Mouse (Mus musculus): Measurements from ENCODE around the gene Slc38a6. TPM values are rescaled to one million over a fixed set of nuclear protein-coding genes. Genes with fewer than 3 reads are reported as not detected.

Gene Slc38a6
- total and polyA plus RNA-seq, 3 experiments: 3.1 to 6.1 TPM; not detected in 1

- no peak for DNase-seq (ENCODE audit: low read depth, low spot score)
- Histone ChIP-seq H3K79me2 (ENCODE audit: control insufficient read depth, insufficient read depth, low read length, poor library complexity) (no peaks in the 10 kb centered on the region), H3K9ac (ENCODE audit: control insufficient read depth, low read depth, low read length, poor library complexity, severe bottlenecking) (no peak overlapping the region), H3K36me3 (ENCODE audit: control insufficient read depth in 1 of 2, insufficient read depth in 2 of 2, low read length in 2 of 2) (peaks cover 0 to 8% of the 10 kb centered on the region in 2 experiments; a peak in 2 of 4 replicates), H3K9me3 (replicated peaks; ENCODE audit: insufficient read depth, low read length) (no peaks in the 10 kb centered on the region), H3K4me3 (ENCODE audit: control insufficient read depth in 1 of 2, insufficient read depth in 1 of 2, low read depth in 2 of 2, low read length in 2 of 2) (no peak overlapping the region), H3K27ac (ENCODE audit: control insufficient read depth, low read depth, low read length) (no peak overlapping the region), H3K27me3 (ENCODE audit: control insufficient read depth in 1 of 2, insufficient read depth in 2 of 2, low read length in 2 of 2) (no peaks in the 10 kb centered on the region), H3K4me1 (ENCODE audit: control insufficient read depth in 1 of 2, insufficient read depth in 2 of 2, low read length in 2 of 2) (peaks cover 12 to 16% of the 10 kb centered on the region in 2 experiments)
- no peak for TF ChIP-seq TCF12 (IDR thresholded peaks at IDR 0.05; ENCODE audit: low read depth, low read length)
- TF ChIP-seq MYB (IDR thresholded peaks at IDR 0.05; ENCODE audit: low read depth, low read length): no peak
- no peak for TF ChIP-seq CHD2 (IDR thresholded peaks at IDR 0.05; ENCODE audit: low read length)
- no peak for TF ChIP-seq UBTF (IDR thresholded peaks at IDR 0.05; ENCODE audit: borderline replicate concordance, insufficient read depth, low read depth, low read length)
- no peak for TF ChIP-seq ELF1 (IDR thresholded peaks at IDR 0.05; ENCODE audit: low read depth, low read length)
- no peak for TF ChIP-seq SIN3A (IDR thresholded peaks at IDR 0.05; ENCODE audit: low read length)
Observed at GRCm38 (mm10) chr12:73380686-73381360, 94.2 kb downstream of the Slc38a6 start.

GRCm38 (mm10) chr12:73381452-73381851 is 94.9 kb downstream of the Slc38a6 start:
- Histone ChIP-seq H3K4me1 (ENCODE audit: control insufficient read depth in 1 of 2, insufficient read depth in 2 of 2, low read length in 2 of 2) (peaks cover 14 to 16% of the 10 kb centered on the region in 2 experiments), H3K4me3 (ENCODE audit: control insufficient read depth in 1 of 2, insufficient read depth in 1 of 2, low read depth in 2 of 2, low read length in 2 of 2) (no peak overlapping the region), H3K27me3 (ENCODE audit: control insufficient read depth in 1 of 2, insufficient read depth in 2 of 2, low read length in 2 of 2) (no peaks in the 10 kb centered on the region), H3K36me3 (ENCODE audit: control insufficient read depth in 1 of 2, insufficient read depth in 2 of 2, low read length in 2 of 2) (peaks cover 0 to 8% of the 10 kb centered on the region in 2 experiments; a peak in 2 of 4 replicates), H3K27ac (ENCODE audit: control insufficient read depth, low read depth, low read length) (no peak overlapping the region), H3K79me2 (ENCODE audit: control insufficient read depth, insufficient read depth, low read length, poor library complexity) (no peaks in the 10 kb centered on the region), H3K9me3 (replicated peaks; ENCODE audit: insufficient read depth, low read length) (no peaks in the 10 kb centered on the region), H3K9ac (ENCODE audit: control insufficient read depth, low read depth, low read length, poor library complexity, severe bottlenecking) (no peak overlapping the region)
- no peak for DNase-seq (ENCODE audit: low read depth, low spot score)
- TF ChIP-seq SMC3 (IDR thresholded peaks at IDR 0.05; ENCODE audit: low read depth, low read length) (no peak), NELFE (IDR thresholded peaks at IDR 0.05; ENCODE audit: low read depth, low read length) (no peak), MAX (IDR thresholded peaks at IDR 0.05; ENCODE audit: low read length) (no peak), SIN3A (IDR thresholded peaks at IDR 0.05; ENCODE audit: low read length) (no peak), ZC3H11A (IDR thresholded peaks at IDR 0.05; ENCODE audit: low read depth, low read length) (no peak), TBP (IDR thresholded peaks at IDR 0.05; ENCODE audit: low read depth, low read length) (no peak)

GRCm38 (mm10) chr12:73382290-73383178 is 96.0 kb downstream of the Slc38a6 start:
- H3K4me3 ChIP-seq (ENCODE audit: control insufficient read depth in 1 of 2, insufficient read depth in 1 of 2, low read depth in 2 of 2, low read length in 2 of 2): no peak overlapping the region
- H3K27me3 ChIP-seq (ENCODE audit: control insufficient read depth in 1 of 2, insufficient read depth in 2 of 2, low read length in 2 of 2): no peaks in the 10 kb centered on the region
- peaks cover 0 to 8% of the 10 kb centered on the region in 2 experiments; a peak in 2 of 4 replicates for H3K36me3 ChIP-seq (ENCODE audit: control insufficient read depth in 1 of 2, insufficient read depth in 2 of 2, low read length in 2 of 2)
- no peaks in the 10 kb centered on the region for H3K79me2 ChIP-seq (ENCODE audit: control insufficient read depth, insufficient read depth, low read length, poor library complexity)
- peaks cover 14 to 16% of the 10 kb centered on the region in 2 experiments for H3K4me1 ChIP-seq (ENCODE audit: control insufficient read depth in 1 of 2, insufficient read depth in 2 of 2, low read length in 2 of 2)
- H3K9ac ChIP-seq (ENCODE audit: control insufficient read depth, low read depth, low read length, poor library complexity, severe bottlenecking): no peak overlapping the region
- DNase-seq (ENCODE audit: low read depth, low spot score): no peak
- TF ChIP-seq MXI1 (IDR thresholded peaks at IDR 0.05; ENCODE audit: low read depth, low read length): no peak
- H3K9me3 ChIP-seq (replicated peaks; ENCODE audit: insufficient read depth, low read length): no peaks in the 10 kb centered on the region
- H3K27ac ChIP-seq (ENCODE audit: control insufficient read depth, low read depth, low read length): no peak overlapping the region
